20 mouse cellular contexts compared by ENCODE assay signal in genomic region chr2:126606688-126607062, GRCm38 (mm10). TPM values are rescaled to one million over a fixed set of nuclear protein-coding genes. Genes with fewer than 3 reads are reported as not detected.
"Had no signal": no experiment of that assay in that cellular context is flagged by ENCODE, and none has a peak within 500 bp of the region (broad histone marks: within the 10 kb centered on the region; RNA-seq: fewer than 3 reads in every experiment).

No protein-coding gene starts in this region.

- H3K9ac ChIP-seq: heart, embryonic 12.5 days; hindbrain, embryonic 12.5 days; hindbrain, embryonic 14.5 days; intestine, embryonic 15.5 days; limb, embryonic 12.5 days had no signal

- H3K4me1 ChIP-seq: hindbrain, embryonic 10.5 days; hindbrain, embryonic 12.5 days; intestine, embryonic 15.5 days; limb, embryonic 10.5 days; limb, embryonic 12.5 days had no signal

- H3K36me3 ChIP-seq: heart, embryonic 10.5 days; heart, embryonic 12.5 days; hindbrain, embryonic 10.5 days; hindbrain, embryonic 12.5 days; intestine, embryonic 15.5 days; limb, embryonic 10.5 days; limb, embryonic 12.5 days had no signal

- H3K9me3 ChIP-seq: heart, embryonic 10.5 days; heart, embryonic 12.5 days; hindbrain, embryonic 10.5 days; hindbrain, embryonic 12.5 days; intestine, embryonic 15.5 days; limb, embryonic 10.5 days; limb, embryonic 12.5 days had no signal

- H3K27me3 ChIP-seq: heart, embryonic 12.5 days; hindbrain, embryonic 12.5 days; intestine, embryonic 15.5 days; limb, embryonic 12.5 days had no signal

- H3K4me3 ChIP-seq: heart, embryonic 10.5 days; heart, embryonic 12.5 days; hindbrain, embryonic 10.5 days; hindbrain, embryonic 12.5 days; intestine, embryonic 15.5 days; layer of hippocampus, adult 2 months; left cerebral cortex, adult 2 months; limb, embryonic 10.5 days; limb, embryonic 12.5 days had no signal

- H3K27ac ChIP-seq: heart, embryonic 10.5 days; hindbrain, embryonic 10.5 days; hindbrain, embryonic 12.5 days; hindbrain, embryonic 14.5 days; intestine, embryonic 15.5 days; layer of hippocampus, adult 2 months; left cerebral cortex, adult 2 months; limb, embryonic 10.5 days; limb, embryonic 12.5 days had no signal

- DNase-seq: gastrocnemius, postnatal 14 days; gastrocnemius, postnatal 36 days; heart, postnatal 4 days; kidney, adult 18-20 months; kidney, adult 8-10 months; kidney, postnatal 10 days; kidney, postnatal 25 days; kidney, postnatal 4 days; liver had no signal

RNA-seq across cellular contexts. Expression of gene Slc27a2, which starts 54.5 kb away (rescaled TPM):
- total RNA-seq: gastrocnemius, postnatal 36 days; heart, postnatal 4 days had no signal
- polyA plus RNA-seq: inflammation-experienced regulatory T-cells, adult 6 months had no signal
